Mouse (Mus musculus) forebrain, embryonic 16.5 days (tissue): ENCODE measurements around the gene Ap3s2. TPM values are rescaled to one million over a fixed set of nuclear protein-coding genes. Genes with fewer than 3 reads are reported as not detected.

ENCODE experiments used
- ATAC-seq: fragments of 200-750 bp; cut with Nextera tagmentation; 2 replicates; pipeline ENCODE4 v1.8.0; 2017; ENCODE audit warnings: mild to moderate bottlenecking, moderate library complexity
- H3K27ac ChIP-seq: fragments of 300-500 bp; sonication (generic); 2 replicates; pipeline ENCODE4 v1.5.1; 2014; ENCODE audit warnings: low read length, control low read depth
- H3K27me3 ChIP-seq: fragments of 300-500 bp; sonication (generic); replicated peaks from 2 replicates; pipeline ENCODE4 v1.6.1; 2014; ENCODE audit warnings: low read length; ENCODE audit not compliant: control insufficient read depth, insufficient read depth
- H3K36me3 ChIP-seq: fragments of 300-500 bp; sonication (generic); 2 replicates; pipeline ENCODE4 v1.6.1; 2014; ENCODE audit not compliant: control insufficient read depth, insufficient read depth
- H3K4me1 ChIP-seq: fragments of 300-500 bp; sonication (generic); replicated peaks from 2 replicates; pipeline ENCODE4 v1.6.1; 2014; ENCODE audit warnings: low read length; ENCODE audit not compliant: control insufficient read depth, insufficient read depth
- H3K4me2 ChIP-seq: fragments of 300-500 bp; sonication (generic); 2 replicates; pipeline ENCODE4 v1.6.1; 2014; ENCODE audit warnings: mild to moderate bottlenecking, low read length, control low read depth
- H3K4me3 ChIP-seq: fragments of 300-500 bp; sonication (generic); replicated peaks from 2 replicates; pipeline ENCODE4 v1.5.1; 2014; ENCODE audit warnings: mild to moderate bottlenecking, low read length, control low read depth
- H3K9ac ChIP-seq: fragments of 300-500 bp; sonication (generic); replicated peaks from 2 replicates; pipeline ENCODE4 v1.6.1; 2014; ENCODE audit warnings: low read depth, low read length, control low read depth
- H3K9me3 ChIP-seq: fragments of 300-500 bp; sonication (generic); 2 replicates; pipeline ENCODE4 v1.6.1; 2016; ENCODE audit warnings: low read length; ENCODE audit not compliant: control insufficient read depth
- WGBS: fragments of 180-500 bp; shearing (Covaris S2); extraction: QIAGEN DNeasy Blood & Tissue Kit; methylation state at CpG from one replicate; pipeline ENCODE4 v1.1.7; 2014; 5-methylcytosine and 5-hydroxymethylcytosine counted together
- polyA plus RNA-seq: library from polyadenylated mRNA; unstranded; fragments of >200 nt; fragmentation: Nextera tagmentation; extraction: Ambion mirVana; gene quantifications from 2 replicates; pipeline ENCODE4 v1.2.1, GENCODE M21; 2015

Ap3s2 gene
- polyA plus RNA-seq, 1 experiment from 2014 or later, result 45.1 TPM

DNA sequence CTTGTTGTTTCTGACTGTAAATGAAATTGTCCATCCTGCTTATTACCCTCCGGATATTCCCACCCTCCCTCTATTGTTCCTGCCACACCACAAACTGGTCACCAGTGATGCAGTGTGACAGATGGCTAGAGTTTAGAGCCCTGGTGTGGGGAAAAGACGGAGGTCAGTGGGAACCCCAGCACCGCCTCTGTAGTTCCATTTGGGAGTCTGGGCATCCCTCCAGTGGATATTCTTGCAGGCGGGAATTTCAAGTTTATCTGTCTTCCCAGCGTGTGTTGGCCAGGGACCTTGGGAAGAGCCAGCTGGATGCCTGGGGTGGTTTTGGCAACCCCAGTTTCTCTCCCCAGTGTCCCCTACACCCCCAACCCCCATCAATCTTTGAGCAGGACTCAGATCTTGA, 14.0 kb upstream of the Ap3s2 start:
- Histone ChIP-seq H3K27me3 (no peaks in the 10 kb centered on the region), H3K9me3 (no peaks in the 10 kb centered on the region), H3K4me1 (peaks cover 11% of the 10 kb centered on the region), H3K9ac (peak overlapping the region; percentile 58), H3K27ac (no peak overlapping the region), H3K4me3 (peak overlapping the region; percentile 47), H3K36me3 (no peaks in the 10 kb centered on the region), H3K4me2 (peak overlapping the region; percentile 58)
- ATAC-seq, result no peak
- 42% methylated on average over 5 of the region's 5 CpGs for WGBS

GRCm38 (mm10) chr7:79928516-79929052, 8.1 kb upstream of the Ap3s2 start:
- H3K4me1 ChIP-seq, result no peaks in the 10 kb centered on the region
- H3K9me3 ChIP-seq, result no peaks in the 10 kb centered on the region
- no peaks in the 10 kb centered on the region for H3K27me3 ChIP-seq
- H3K27ac ChIP-seq, result no peak overlapping the region; the same call in 1 of the 2 replicates
- H3K4me2 ChIP-seq, result no peak overlapping the region
- no peak overlapping the region for H3K9ac ChIP-seq
- 62% methylated on average over 2 of the region's 2 CpGs for WGBS
- H3K36me3 ChIP-seq, result 0 out of 2 replicates have a peak, but pooled peaks cover 2% of the 10 kb centered on the region
- ATAC-seq, result no peak
- H3K4me3 ChIP-seq, result no peak overlapping the region

DNA sequence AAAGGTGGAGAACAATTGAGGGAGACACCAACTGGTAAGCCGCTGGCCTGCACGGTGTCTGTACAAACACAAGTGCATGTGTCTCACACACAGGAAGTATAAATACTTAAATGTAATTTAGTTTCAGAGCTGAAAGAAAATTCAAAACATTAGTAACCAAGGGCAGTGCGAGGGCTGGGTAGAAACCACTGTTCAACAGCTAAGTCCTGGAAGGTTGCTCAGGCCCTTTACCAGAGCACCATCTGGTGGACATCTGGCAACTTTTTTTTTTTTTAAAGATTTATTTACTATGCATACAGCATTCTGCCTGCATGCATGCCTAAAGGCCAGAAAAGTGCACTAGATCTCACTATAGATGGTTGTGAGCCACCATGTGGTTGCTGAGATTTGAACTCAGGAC, 5.9 kb downstream of the Ap3s2 start:
- H3K27ac ChIP-seq, result no peak overlapping the region
- H3K9me3 ChIP-seq, result no peaks in the 10 kb centered on the region
- H3K4me3 ChIP-seq, result no peak overlapping the region
- peaks cover 17% of the 10 kb centered on the region for H3K36me3 ChIP-seq
- no peak for ATAC-seq
- 72% methylated on average over 3 of the region's 3 CpGs for WGBS
- peaks cover 2% of the 10 kb centered on the region for H3K4me1 ChIP-seq
- H3K27me3 ChIP-seq, result no peaks in the 10 kb centered on the region
- H3K4me2 ChIP-seq, result no peak overlapping the region
- no peak overlapping the region for H3K9ac ChIP-seq

DNA sequence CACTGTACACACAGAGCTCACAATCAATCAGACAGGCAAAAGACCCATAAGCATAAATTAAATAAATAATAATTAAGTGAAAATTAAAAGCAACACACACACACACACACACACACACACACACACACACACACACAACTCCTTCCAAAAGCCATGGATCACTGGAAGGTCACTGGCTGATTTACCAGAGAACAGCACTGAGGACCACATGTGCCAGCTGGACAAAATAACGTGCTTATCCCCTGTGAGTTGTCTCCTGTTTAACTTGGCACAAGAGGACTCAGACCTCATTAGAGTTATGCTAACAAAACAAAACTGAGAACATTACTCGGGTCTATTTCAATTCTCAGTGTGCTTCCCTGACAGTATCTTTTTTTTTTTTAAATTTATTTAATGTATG, 13.1 kb downstream of the Ap3s2 start:
- Histone ChIP-seq H3K4me3 (no peak overlapping the region), H3K9ac (no peak overlapping the region), H3K4me2 (no peak overlapping the region), H3K36me3 (peaks cover 26% of the 10 kb centered on the region), H3K4me1 (no peaks in the 10 kb centered on the region), H3K9me3 (no peaks in the 10 kb centered on the region), H3K27me3 (no peaks in the 10 kb centered on the region), H3K27ac (no peak overlapping the region)
- 78% methylated on average over 2 of the region's 2 CpGs for WGBS
- ATAC-seq, result no peak

- H3K36me3 ChIP-seq, result peaks cover 26% of the 10 kb centered on the region
Observed at GRCm38 (mm10) chr7:79906914-79907313, 13.5 kb downstream of the Ap3s2 start.

DNA sequence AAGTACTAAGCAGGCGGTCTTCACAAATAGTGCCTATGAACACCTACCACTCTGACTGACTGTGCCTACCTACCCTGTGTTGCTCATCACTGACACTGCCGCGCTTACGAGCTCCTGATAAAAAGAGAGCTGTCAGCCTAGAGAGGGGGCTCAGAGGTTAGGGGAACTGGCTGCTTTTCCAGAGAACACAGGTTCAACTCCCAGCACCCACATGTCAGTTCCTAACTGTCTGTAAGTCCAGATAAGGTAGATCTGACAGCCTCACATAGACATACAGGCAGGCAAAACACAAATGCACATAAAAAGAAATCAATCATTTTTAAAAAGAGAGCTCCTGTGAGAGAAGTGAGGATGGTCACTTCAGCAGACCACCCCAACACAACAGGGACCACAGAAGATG, 15.3 kb downstream of the Ap3s2 start:
- Histone ChIP-seq H3K27ac (no peak overlapping the region), H3K4me3 (no peak overlapping the region), H3K36me3 (peaks cover 24% of the 10 kb centered on the region), H3K4me2 (no peak overlapping the region), H3K4me1 (no peaks in the 10 kb centered on the region), H3K27me3 (no peaks in the 10 kb centered on the region), H3K9me3 (no peaks in the 10 kb centered on the region), H3K9ac (no peak overlapping the region)
- ATAC-seq, result no peak
- WGBS, result 96% methylated on average over 4 of the region's 4 CpGs

More at GRCm38 (mm10) chr7:79906914-79907313, 13.5 kb downstream of the Ap3s2 start:
- H3K27me3 ChIP-seq, result no peaks in the 10 kb centered on the region
- H3K4me2 ChIP-seq, result no peak overlapping the region
- ATAC-seq, result no peak
- H3K4me1 ChIP-seq, result no peaks in the 10 kb centered on the region
- WGBS, result 91% methylated on average over 3 of the region's 3 CpGs
- H3K4me3 ChIP-seq, result no peak overlapping the region
- H3K27ac ChIP-seq, result no peak overlapping the region
- H3K9me3 ChIP-seq, result no peaks in the 10 kb centered on the region
- H3K9ac ChIP-seq, result no peak overlapping the region

DNA sequence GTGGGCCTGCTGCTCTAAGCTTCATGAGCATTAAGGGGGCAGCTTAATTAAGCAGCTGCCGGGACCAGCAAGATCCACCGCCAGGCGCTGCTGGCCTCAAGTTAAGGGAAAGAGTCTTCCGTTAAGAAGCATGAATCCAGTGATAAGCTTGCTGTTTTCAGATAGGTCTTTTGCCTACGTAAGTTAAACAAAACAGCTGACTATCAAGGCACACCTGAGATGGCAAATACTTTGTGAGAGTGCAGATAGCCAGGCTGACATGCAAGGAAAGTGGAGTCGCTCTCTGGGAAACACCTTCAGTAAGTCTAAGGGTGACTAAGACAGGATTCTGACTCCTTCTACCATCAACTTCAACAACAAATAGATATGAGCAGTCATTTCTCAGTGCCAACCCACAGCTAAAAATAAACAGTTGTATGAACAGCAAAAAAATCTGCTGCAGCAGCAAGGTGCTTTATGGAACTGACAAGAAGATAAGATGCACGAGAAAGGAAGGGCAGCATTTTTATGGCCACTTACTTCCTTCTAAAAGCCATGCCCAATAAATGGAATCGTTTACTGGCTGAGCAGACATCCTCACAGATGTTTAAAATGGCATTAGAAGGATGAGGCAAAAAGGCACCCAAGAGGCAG, 17.2 kb downstream of the Ap3s2 start:
- Histone ChIP-seq H3K36me3 (peaks cover 10% of the 10 kb centered on the region; the same call in 1 of the 2 replicates), H3K4me2 (no peak overlapping the region), H3K9ac (no peak overlapping the region), H3K4me1 (no peaks in the 10 kb centered on the region), H3K4me3 (no peak overlapping the region), H3K9me3 (no peaks in the 10 kb centered on the region), H3K27me3 (no peaks in the 10 kb centered on the region), H3K27ac (no peak overlapping the region)
- ATAC-seq, result no peak
- WGBS, result 90% methylated on average over 8 of the region's 8 CpGs

- Histone ChIP-seq H3K4me2 (no peak overlapping the region), H3K27me3 (no peaks in the 10 kb centered on the region), H3K9ac (no peak overlapping the region), H3K9me3 (no peaks in the 10 kb centered on the region), H3K36me3 (no peaks in the 10 kb centered on the region; the same call in 1 of the 2 replicates), H3K4me1 (no peaks in the 10 kb centered on the region), H3K4me3 (no peak overlapping the region), H3K27ac (no peak overlapping the region)
- 98% methylated on average over 6 of the region's 6 CpGs for WGBS
- ATAC-seq, result no peak
Observed at GRCm38 (mm10) chr7:79900753-79901152, 19.7 kb downstream of the Ap3s2 start.

GRCm38 (mm10) chr7:79895225-79895624, 25.2 kb downstream of the Ap3s2 start:
- H3K9me3 ChIP-seq, result no peaks in the 10 kb centered on the region
- WGBS, result 82% methylated on average over 3 of the region's 3 CpGs
- H3K4me2 ChIP-seq, result no peak overlapping the region
- H3K4me3 ChIP-seq, result no peak overlapping the region
- ATAC-seq, result no peak
- H3K36me3 ChIP-seq, result peaks cover 2% of the 10 kb centered on the region
- no peak overlapping the region for H3K27ac ChIP-seq
- H3K9ac ChIP-seq, result no peak overlapping the region
- H3K27me3 ChIP-seq, result no peaks in the 10 kb centered on the region
- no peaks in the 10 kb centered on the region for H3K4me1 ChIP-seq
